Mouse (Mus musculus) MEL (cell line): ENCODE data around the gene Nrarp.

Experiments
- CHD2 ChIP-seq: IDR thresholded peaks from 2 replicates; pipeline ENCODE4 v1.6.1; 2011; ENCODE audit warnings: low read length, improper control_type of control experiment
- CTCF ChIP-seq, 3 experiments: IDR thresholded peaks in 2 of 3; conservative IDR thresholded peaks in 1 of 3; 2 replicates each; pipeline ENCODE4 v1.5.1; 2011 to 2012; ENCODE audit warnings: low read length in 3 of 3, low read depth in 2 of 3, mild to moderate bottlenecking in 2 of 3, improper control_type of control experiment in 1 of 3, inconsistent platforms in 1 of 3, mixed read lengths in 1 of 3, moderate library complexity in 1 of 3; ENCODE audit not compliant: control insufficient read depth in 1 of 3, insufficient read depth in 1 of 3, poor library complexity in 1 of 3, severe bottlenecking in 1 of 3
- ELF1 ChIP-seq: IDR thresholded peaks from 2 replicates; pipeline ENCODE4 v1.6.1; 2014; ENCODE audit warnings: low read depth, mild to moderate bottlenecking, inconsistent platforms, low read length, improper control_type of control experiment, moderate library complexity
- EP300 ChIP-seq, 2 experiments: IDR thresholded peaks; 2 replicates each; pipeline ENCODE4 v1.6.1; 2011; ENCODE audit warnings: improper control_type of control experiment in 2 of 2, low read length in 2 of 2, low read depth in 1 of 2, mild to moderate bottlenecking in 1 of 2
- MAX ChIP-seq: IDR thresholded peaks from 2 replicates; pipeline ENCODE4 v1.6.1; 2011; ENCODE audit warnings: low read length, improper control_type of control experiment
- MYC ChIP-seq: IDR thresholded peaks from 2 replicates; pipeline ENCODE4 v1.6.1; 2011; ENCODE audit warnings: low read depth, mild to moderate bottlenecking, low read length, improper control_type of control experiment, moderate library complexity
- NELFE ChIP-seq: IDR thresholded peaks from 2 replicates; pipeline ENCODE4 v1.6.1; 2011; ENCODE audit warnings: low read depth, low read length, improper control_type of control experiment
- POLR2A ChIP-seq, 2 experiments: IDR thresholded peaks; 2 replicates each; pipeline ENCODE4 v1.6.1; 2011 to 2012; ENCODE audit warnings: low read length in 2 of 2, mild to moderate bottlenecking in 2 of 2, control low read depth in 1 of 2, improper control_type of control experiment in 1 of 2, low read depth in 1 of 2, moderate library complexity in 1 of 2; ENCODE audit not compliant: control insufficient read depth in 1 of 2, insufficient read depth in 1 of 2, poor library complexity in 1 of 2
- POLR2AphosphoS2 ChIP-seq: IDR thresholded peaks from 2 replicates; pipeline ENCODE4 v1.6.1; 2011; ENCODE audit warnings: low read length, improper control_type of control experiment
- RAD21 ChIP-seq: IDR thresholded peaks from 2 replicates; pipeline ENCODE4 v1.6.1; 2011; ENCODE audit warnings: mild to moderate bottlenecking, low read depth, low read length, improper control_type of control experiment
- RCOR1 ChIP-seq: IDR thresholded peaks from 2 replicates; pipeline ENCODE4 v1.6.1; 2012; ENCODE audit warnings: low read depth, mild to moderate bottlenecking, inconsistent platforms, low read length, improper control_type of control experiment
- SIN3A ChIP-seq: IDR thresholded peaks from 2 replicates; pipeline ENCODE4 v1.6.1; 2012; ENCODE audit warnings: low read length, improper control_type of control experiment, inconsistent platforms
- ZC3H11A ChIP-seq: IDR thresholded peaks from 2 replicates; pipeline ENCODE4 v1.6.1; 2012; ENCODE audit warnings: low read depth, mild to moderate bottlenecking, inconsistent platforms, low read length, improper control_type of control experiment
- ZNF384 ChIP-seq: IDR thresholded peaks from 2 replicates; pipeline ENCODE4 v1.6.1; 2012; ENCODE audit warnings: low read depth, mild to moderate bottlenecking, inconsistent platforms, low read length, improper control_type of control experiment

GRCm38 (mm10) chr2:25156990-25157389 is 23.6 kb upstream of the Nrarp start:
- TF ChIP-seq POLR2A (IDR thresholded peaks at IDR 0.05; ENCODE audit: control insufficient read depth in 1 of 2, insufficient read depth in 1 of 2, low read depth in 1 of 2, low read length in 2 of 2, poor library complexity in 1 of 2) (no peak), CTCF (IDR thresholded peaks at IDR 0.05 in 2 of 3, conservative IDR thresholded peaks at IDR 0.05 in 1 of 3; ENCODE audit: control insufficient read depth in 1 of 3, insufficient read depth in 1 of 3, low read depth in 2 of 3, low read length in 3 of 3, poor library complexity in 1 of 3, severe bottlenecking in 1 of 3) (peak in 2 of 3 experiments; percentile 36 to 63; a peak in 4 of 6 replicates), SIN3A (no peak), ELF1 (no peak), EP300 (IDR thresholded peaks at IDR 0.05; ENCODE audit: low read depth in 1 of 2, low read length in 2 of 2) (no peak), MYC (no peak), ZNF384 (no peak), NELFE (no peak), ZC3H11A (peak; percentile 62), RCOR1 (no peak), CHD2 (no peak), MAX (no peak), POLR2AphosphoS2 (no peak), RAD21 (peak; percentile 63)
